Mouse (Mus musculus): ENCODE results near the gene Fscn1.

- TF ChIP-seq CTCF (IDR thresholded peaks at IDR 0.05; ENCODE audit: low read depth) (no peak), EP300 (IDR thresholded peaks at IDR 0.05; ENCODE audit: low read depth) (0 out of 2 replicates have a peak, but pooled peaks have one; percentile 39)
Measured at GRCm38 (mm10) chr5:143000654-143001500, 40.7 kb downstream of the Fscn1 start.
